Mouse (Mus musculus) right cerebral cortex, postnatal 10 days (tissue): ENCODE data around the gene Hoxc10.

Source experiments
- DNase-seq, 2 experiments: peaks; one replicate each; pipeline ENCODE4 v3.0.0; 2021; ENCODE audit warnings: low spot score in 2 of 2

The Hoxc10 gene

DNA sequence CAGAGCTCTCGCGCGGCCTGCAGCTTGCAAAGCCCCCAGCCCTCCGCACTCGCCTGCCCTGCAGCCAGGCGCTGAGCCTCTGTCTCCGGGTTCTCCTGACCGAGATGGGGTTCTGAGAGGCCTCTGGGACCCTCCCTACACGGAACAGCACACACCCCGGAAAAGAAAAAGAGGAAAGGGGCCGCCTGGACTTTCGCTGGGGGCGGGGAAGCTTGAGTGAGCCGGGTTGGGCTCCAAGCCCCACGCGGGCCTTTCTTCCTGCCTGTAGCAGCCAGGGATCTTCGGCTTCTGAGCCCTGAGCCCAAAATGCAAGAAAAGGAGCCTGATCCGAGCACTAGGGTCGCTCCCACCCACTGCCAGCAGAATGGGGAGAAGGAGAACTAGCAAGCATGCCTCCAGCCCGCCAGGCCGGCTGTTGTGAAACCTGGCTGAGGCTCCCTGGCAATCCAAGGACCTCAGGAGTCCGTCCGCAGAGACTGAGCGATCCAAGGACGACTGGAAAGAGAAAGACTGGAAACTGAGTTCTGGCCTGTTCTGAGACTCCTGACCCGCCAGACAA, 45.4 kb downstream of the Hoxc10 start:
- no peak for DNase-seq

DNA sequence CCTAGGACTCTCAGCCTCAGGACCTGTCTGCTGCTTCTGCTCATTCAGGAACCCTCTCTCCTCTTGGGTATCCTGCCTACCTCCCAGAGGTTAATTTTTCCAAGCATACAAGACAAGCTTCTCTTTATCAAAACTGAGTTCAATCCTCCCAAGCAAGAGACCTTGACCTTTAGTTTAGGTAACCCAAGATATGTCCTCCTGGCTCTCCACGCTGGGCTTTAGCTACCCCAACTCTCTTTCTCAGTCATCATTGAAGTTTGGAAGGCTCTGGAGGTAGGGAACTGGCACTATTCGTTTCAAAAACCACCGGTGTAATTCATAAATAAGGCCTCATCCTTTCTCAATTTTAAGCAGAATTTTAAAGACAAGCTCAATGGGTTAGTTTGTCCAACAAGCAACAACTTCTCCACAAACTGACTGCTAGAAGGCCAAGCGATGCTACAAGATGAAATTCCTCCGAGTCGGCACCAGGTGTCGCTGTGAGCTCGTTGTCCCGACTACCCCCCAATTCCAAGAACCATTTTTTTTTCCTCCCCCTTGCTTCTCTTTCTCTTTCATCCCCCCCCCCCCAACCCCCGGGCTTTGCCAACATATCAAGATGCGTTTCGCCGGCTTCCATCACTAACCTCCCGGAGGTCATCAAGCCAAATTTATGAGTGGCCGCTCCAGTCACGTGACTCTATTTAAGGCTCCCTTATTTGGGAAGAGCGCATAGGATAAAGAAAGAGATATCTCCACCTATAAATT, 46.8 kb downstream of the Hoxc10 start:
- peak in 1 of 2 experiments; percentile 62 for DNase-seq

DNA sequence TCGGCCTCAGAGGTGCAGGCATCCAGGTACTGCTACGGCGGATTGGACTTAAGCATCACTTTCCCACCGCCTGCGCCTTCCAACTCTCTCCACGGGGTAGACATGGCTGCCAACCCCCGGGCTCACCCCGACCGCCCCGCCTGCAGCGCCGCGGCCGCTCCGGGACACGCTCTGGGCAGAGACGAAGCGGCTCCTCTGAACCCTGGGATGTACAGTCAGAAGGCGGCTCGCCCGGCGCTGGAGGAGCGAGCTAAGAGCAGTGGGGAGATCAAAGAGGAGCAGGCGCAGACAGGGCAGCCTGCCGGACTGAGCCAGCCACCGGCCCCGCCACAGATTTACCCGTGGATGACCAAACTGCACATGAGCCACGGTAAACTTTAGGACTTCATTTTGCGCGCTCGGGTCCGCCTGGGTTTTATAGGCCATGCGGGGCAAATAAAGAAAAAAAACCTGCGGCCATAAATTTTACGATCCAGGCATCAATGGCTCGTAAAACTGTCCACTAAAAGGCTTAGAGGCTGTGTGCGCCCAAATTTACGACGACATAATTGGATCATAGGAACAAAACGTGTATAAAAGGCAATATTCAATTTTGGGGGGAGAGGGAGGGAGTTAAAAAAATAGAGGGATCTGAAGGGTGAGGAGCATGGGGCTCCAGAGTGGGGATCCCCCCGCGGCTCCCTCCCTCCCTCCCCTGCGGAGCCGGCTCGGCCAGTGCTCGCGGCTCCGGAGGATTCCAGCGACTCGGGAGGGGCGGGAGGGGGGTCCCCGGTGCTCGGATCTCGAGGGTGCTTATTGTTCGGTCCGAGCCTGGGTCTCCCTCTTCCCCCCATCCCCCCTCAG, 47.8 kb downstream of the Hoxc10 start:
- DNase-seq: no peak

DNA sequence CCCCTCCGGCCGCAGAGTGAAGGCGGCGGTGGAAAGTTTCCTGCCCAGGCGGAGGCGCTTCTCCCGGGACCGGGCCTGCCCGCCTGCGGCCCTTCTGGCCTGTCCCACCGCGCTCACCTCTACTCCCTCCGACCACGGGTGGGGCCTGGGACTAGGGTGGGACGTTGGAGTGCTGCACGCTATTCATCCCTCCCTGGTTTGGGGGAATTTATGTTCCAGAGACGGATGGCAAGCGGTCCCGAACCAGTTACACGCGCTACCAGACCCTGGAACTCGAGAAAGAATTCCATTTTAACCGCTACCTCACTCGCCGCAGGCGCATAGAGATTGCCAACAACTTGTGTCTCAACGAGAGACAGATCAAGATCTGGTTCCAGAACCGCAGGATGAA, 48.4 kb downstream of the Hoxc10 start:
- DNase-seq: no peak

DNA sequence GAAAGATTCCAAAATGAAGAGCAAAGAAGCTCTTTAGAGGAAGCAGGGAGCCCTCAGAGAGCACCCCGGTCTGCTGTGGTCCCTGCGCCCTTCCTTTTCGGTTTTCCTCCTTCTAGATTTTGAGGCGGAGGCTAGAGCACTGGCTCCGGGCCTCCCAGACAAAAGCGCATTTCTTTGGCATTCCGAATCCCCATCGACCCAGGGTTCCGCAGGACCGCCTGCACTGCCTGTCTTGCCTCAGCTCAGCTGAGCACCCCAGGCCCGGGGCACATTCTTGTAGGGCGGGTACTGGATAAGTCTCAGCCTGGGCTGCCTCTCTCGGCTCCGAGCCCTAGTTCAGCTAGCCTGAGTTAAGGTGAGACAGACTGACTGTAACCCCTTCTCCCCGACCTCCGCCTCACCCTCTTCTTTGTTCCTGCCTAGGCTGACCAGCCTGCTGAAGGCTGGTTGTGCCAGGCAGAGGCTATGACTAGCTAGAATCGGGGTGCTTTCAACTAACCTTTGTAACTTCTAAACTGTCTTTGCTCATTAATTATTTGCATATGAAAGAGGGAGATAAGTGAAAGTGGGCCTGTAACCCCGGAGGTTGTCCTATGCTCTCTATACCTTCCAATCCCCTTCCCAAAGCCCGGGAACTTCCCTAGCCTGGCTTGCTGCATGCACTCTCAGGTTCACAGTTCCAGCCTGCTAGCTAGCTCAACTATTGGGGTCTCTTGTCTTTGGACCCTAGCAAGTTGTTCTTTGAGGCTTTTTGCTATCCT, 49.0 kb downstream of the Hoxc10 start:
- DNase-seq: no peak

DNA sequence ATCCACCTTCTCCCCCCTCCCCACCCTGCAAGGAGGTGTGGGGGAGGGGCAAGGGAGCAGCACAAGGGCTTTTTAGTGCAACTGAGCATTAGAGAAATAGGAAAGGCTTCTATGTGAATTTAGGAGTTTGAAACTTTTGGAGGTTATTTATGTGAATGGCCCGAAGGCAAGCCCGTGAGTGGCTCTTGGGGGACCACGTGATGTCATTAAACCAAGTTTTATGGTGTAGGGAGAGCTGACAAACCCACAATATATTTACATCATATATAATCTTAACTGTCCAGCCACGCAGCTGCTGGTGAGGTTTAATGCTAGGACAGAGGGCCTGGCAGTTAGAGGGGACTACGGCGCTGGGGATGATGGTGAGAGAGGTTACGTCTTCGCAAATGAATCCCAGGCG, 52.0 kb downstream of the Hoxc10 start, which contains the start of gene Hoxc4:
Hoxc4 (plus strand) TSS at position 299 of the 400 bp plus-strand sequence.
- no peak for DNase-seq

DNA sequence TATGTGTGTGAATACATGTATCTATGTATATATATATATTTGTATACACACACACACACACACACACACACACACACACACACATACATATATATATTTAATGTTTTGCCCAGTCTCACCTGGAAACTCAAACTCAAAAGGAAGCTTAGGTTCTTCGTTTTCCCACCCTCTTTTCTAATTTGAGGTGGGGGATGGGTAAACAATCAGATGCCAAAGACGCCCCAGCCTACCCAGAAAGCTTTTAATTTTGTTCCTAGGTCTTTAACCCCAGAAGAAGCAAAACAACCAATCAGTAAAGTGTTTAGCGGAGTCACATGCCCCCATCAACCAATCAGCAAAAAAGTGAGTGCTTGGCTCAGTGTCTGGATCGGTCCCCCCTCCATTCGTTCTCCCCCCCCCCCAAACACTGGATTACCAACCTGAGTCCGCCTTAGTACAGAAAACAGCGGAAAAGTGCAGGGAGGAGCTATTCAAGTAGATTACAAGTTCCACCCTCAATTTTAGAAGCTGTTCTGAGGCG, 54.4 kb downstream of the Hoxc10 start:
- DNase-seq: no peak
